Mouse (Mus musculus): ENCODE results near the gene Mtor.

Mtor gene

DNA sequence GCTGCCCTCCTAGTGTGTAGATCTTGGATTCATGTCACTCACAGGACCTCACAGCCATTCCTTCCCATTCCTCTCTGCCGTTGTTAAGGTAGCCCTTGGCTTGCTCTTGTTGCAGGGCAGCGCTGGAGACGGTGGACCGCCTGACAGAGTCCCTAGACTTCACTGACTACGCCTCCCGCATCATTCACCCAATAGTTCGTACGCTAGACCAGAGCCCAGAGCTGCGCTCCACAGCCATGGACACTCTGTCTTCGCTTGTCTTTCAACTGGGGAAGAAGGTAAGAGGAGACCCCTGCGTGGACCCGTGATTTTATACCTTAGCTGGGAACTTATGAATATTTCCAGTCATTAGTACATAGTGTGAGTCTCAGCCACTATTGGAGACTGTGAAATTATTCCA is 36.1 kb downstream of the Mtor start:
- DNase-seq (ENCODE audit: low read depth, low spot score): no peak

GRCm38 (mm10) chr4:148487841-148488240 is 39.4 kb downstream of the Mtor start:
- no peak for DNase-seq (ENCODE audit: low read depth, low spot score)

DNA sequence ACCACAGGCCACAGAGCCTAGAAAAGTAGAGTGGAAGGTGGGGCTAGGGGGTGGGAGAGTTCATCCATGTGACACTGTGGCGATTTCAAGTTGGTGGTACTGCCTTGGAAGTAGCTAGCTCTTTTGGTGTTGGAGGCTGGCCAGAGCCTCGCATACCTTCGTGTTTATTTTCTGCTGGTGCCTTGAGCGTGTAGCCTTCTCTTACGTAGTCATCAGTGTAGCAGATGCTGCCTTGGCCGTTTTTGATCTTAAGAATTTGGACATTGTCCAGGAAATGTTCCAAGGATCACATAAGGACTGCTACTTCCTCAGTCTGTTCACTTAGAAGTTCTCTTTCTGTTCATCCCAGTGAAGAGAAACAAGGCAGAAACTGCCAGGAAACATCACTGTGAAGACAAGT is 42.1 kb downstream of the Mtor start:
- DNase-seq (ENCODE audit: low read depth, low spot score): no peak

- no peak for DNase-seq (ENCODE audit: low read depth, low spot score)
These were observed 43.0 kb downstream of the Mtor start for GRCm38 (mm10) chr4:148491448-148491847.

DNA sequence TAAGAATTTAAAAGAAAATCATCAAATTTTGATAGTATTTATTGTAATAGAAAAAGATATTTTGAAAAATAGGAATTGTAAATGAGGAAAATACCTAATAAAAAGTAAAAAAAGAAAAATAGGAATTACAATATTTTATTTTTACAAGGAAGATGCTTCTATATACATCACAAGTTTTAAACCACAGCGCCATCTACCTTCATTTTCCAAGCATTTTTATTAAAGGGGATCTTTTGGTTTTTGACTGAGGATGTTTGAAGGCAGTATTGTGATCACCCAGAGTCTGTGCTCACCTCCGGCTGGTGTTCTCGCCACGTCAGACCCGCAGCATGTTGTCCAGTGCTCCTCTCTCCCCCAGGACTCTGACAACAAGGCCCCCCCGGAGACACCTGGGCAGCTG is 46.7 kb downstream of the Mtor start:
- no peak for DNase-seq (ENCODE audit: low read depth, low spot score)

GRCm38 (mm10) chr4:148495874-148496689 is 47.7 kb downstream of the Mtor start:
- no peak for DNase-seq (ENCODE audit: low read depth, low spot score)

- no peak for DNase-seq (ENCODE audit: low read depth, low spot score)
These were observed 52.0 kb downstream of the Mtor start, which contains the start of gene Angptl7 for GRCm38 (mm10) chr4:148500410-148500867. Gene Angptl7 (minus strand): TSS chr4:148500460.

GRCm38 (mm10) chr4:148504497-148504959 is 56.1 kb downstream of the Mtor start:
- DNase-seq (ENCODE audit: low read depth, low spot score): no peak

DNA sequence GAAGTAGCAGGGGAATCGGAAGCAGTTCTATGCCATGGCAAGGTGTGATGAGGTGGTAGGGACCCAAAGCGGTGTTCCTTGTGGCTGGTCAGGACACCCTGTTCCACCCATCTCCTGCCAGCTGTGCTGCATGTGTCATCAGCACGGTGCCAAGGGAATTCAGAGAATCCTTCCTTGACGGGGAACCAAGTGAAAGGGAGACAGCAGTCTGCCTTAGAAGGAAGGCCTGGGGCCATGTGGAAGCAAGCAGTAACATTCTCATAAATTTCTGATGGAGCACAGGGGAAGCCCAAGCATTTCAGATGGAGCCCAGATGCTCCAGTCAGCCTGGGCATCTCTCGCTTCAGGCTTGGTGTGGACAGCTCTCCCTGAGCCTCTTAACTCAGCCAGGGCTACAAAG is 59.2 kb downstream of the Mtor start:
- no peak for DNase-seq (ENCODE audit: low read depth, low spot score)

DNA sequence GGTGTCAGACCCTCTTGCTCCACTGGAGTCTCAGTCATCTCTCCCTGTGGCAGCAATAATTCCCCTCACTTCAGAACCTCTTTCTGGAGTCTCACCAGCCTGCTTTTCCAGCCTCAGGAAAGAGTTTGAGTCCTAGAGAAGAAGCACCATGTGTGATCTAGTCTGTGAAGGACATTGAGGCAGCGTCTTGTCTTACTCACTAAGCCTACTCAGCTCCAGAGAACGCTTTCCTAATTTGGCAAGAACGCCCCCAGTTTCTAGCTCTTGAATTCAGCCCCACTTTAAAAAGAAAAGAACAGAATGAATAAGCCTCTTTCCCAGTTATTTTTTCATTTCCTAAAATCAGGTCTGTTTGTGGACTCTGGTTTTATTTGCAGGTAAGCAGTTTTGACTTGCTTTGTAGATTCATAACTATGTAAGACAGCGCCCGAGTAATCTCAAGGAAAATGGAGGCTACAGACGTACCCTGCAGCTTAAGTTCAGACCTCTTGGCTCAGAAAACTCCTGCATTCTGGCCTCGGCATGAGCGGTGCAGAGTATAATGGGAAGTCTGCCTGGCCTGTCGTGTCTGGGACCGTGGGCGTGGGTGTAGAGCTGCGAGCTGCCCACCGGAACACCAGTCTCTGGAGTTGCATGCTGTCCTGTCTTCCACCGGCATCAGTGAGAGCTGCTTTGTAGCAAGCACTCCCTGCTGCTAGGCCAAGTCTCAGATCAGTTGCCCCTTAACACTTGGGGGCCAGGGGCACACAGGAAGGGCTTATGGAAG is 59.9 kb downstream of the Mtor start:
- DNase-seq (ENCODE audit: low read depth, low spot score): no peak

GRCm38 (mm10) chr4:148509450-148510084 is 61.2 kb downstream of the Mtor start:
- DNase-seq (ENCODE audit: low read depth, low spot score): no peak

DNA sequence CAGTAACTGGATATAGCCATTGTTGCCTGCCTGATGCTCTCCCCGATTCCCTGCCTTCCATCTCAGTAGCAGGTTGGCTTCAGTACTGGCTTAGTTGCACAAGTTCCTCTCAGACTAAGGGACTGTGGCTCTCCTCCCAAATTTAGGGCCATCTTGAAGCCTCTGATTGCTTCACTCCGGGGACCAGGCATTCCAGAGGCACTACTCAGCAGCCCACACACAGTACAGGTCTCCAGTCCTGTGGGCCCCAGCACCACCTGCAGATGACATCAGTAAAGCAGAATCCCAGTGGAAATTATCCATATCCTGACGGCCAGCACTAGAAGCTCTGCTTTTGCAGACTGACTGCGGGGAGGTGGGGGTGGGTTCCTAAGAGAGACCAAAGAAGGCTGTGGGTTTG is 62.3 kb downstream of the Mtor start:
- DNase-seq (ENCODE audit: low read depth, low spot score): no peak

DNA sequence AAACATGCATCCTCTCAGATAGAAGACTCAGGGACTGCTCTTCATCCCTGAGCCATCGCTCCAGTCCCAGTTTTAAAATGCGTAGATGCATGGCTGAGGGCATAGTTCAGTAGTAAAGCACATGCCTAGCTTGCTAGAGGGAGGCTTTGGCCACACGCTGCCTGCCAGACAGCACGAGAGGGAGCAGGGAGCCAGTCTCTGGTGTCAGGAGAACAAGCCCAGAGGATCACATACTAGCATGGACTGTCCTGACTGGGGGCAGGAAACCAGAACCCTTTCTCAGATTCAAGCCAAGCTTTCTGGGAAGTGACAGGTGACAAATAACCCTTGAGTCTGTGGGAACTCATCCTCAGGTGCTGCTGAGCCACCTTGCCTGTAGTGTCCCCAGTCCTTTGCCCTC is 62.9 kb downstream of the Mtor start:
- no peak for DNase-seq (ENCODE audit: low read depth, low spot score)

- no peak for DNase-seq (ENCODE audit: low read depth, low spot score)
These were observed 64.7 kb downstream of the Mtor start for GRCm38 (mm10) chr4:148513021-148513559.

- no peak for DNase-seq (ENCODE audit: low read depth, low spot score)
These were observed 66.9 kb downstream of the Mtor start for GRCm38 (mm10) chr4:148515313-148515712.

- no peak for DNase-seq (ENCODE audit: low read depth, low spot score)
These were observed 69.4 kb downstream of the Mtor start for GRCm38 (mm10) chr4:148517809-148518208.

DNA sequence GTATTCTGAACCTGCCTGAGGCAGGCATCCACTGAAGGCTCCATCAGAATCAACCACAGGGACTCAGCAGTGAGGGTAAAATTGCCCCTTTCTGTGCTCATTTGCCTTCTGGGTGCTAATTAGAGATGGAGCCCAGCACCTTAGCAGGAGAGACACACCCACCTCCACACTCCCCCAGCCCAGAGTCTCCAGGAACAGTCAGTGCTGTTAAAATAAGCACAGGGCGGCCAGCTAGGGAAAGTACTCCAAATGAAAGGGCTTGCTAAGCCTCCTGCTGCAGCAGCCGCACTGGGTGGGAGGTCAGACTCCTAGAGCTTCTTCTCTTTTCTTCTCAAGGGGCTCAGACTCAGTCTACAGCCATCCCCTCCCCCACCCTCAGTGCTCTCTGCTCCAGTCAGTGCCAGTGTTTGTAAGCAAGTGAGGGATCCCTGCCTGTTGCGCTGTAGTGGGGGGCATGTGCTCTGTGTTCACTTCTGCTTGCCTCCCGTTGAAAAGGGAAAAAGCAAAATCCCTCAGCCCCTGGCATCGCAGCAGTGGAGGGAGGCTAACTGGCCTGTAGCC is 69.9 kb downstream of the Mtor start:
- no peak for DNase-seq (ENCODE audit: low read depth, low spot score)

GRCm38 (mm10) chr4:148523538-148523937 is 75.1 kb downstream of the Mtor start:
- DNase-seq (ENCODE audit: low read depth, low spot score): no peak

DNA sequence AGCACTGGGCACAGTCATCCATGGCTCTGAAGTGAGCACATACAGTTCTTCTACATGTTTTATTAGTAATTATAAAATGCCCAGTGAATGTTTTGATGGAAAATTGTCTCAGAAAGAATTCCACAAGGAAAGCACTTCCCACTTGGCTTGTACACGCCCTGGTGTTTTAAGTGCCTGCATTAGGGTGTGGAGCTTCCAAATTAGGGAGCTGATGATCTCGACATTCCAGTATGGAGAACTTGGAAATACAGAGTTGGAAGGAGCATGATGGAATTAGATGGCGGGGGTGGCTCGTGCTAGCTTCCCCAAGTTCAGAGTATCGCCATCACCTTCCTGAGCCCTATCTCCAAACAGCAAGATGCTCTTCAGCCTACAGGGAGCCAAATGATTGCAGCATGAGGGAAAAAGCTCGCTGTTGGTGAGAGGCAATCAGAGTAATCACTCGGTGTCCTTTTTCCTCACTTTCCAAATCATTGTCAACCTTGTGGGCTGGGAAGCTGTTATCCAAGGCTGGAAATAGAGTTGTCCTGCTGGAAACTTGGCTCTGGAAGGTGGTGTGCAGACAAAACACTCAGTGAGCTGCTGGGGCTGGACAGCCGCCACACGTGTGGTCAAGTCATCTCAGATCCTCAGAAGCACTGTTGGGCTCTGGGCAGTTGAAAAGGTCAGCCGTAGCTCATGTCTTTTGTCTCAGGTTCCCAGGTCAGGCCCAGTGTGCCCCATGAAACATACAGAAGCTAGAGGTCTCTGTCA is 78.9 kb downstream of the Mtor start:
- DNase-seq (ENCODE audit: low read depth, low spot score): no peak

GRCm38 (mm10) chr4:148530351-148530750 is 81.9 kb downstream of the Mtor start:
- DNase-seq (ENCODE audit: low read depth, low spot score): no peak

DNA sequence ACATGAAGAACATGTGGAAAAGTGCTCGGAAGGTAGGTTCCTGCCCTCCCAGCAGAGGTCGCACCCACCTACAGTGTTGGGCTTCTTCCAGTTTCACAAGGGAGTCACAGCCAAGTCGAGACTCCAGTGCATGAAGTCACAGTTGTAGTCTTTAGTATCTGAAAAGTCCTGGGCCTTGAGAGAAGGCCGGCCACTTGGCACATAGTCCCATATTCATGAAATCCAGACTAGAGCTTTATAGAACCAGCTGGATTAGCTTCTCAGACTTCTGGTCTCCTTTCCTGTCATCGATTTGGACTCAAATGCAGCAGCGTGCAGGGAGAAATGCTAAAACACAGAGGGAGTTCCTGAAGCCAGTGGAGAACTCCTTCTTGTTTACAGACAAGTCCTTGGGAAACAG is 82.4 kb downstream of the Mtor start:
- no peak for DNase-seq (ENCODE audit: low read depth, low spot score)

All from retina, postnatal 7 days (tissue).